Mouse (Mus musculus) kidney, embryonic 15.5 days (tissue): Measurements from ENCODE around the gene Acsm3. TPM values are rescaled to one million over a fixed set of nuclear protein-coding genes. Genes with fewer than 3 reads are reported as not detected.

Source experiments
- ATAC-seq: fragments of 200-750 bp; cut with Nextera tagmentation; replicated peaks from 2 replicates; pipeline ENCODE4 v1.8.0; 2017; ENCODE audit warnings: moderate TSS enrichment; ENCODE audit not compliant: low FRiP score
- H3K27ac ChIP-seq: fragments of 300-500 bp; sonication (generic); 2 replicates; pipeline ENCODE4 v1.5.1; 2015; ENCODE audit warnings: mild to moderate bottlenecking, inconsistent platforms
- H3K27me3 ChIP-seq: fragments of 300-500 bp; sonication (generic); 2 replicates; pipeline ENCODE4 v1.6.1; 2015; ENCODE audit warnings: inconsistent platforms
- H3K36me3 ChIP-seq: fragments of 300-500 bp; sonication (generic); 2 replicates; pipeline ENCODE4 v1.6.1; 2015; ENCODE audit warnings: inconsistent platforms
- H3K4me1 ChIP-seq: fragments of 300-500 bp; sonication (generic); 2 replicates; pipeline ENCODE4 v1.6.1; 2015; ENCODE audit warnings: inconsistent platforms
- H3K4me2 ChIP-seq: fragments of 300-500 bp; sonication (generic); 2 replicates; pipeline ENCODE4 v1.6.1; 2015; ENCODE audit warnings: moderate library complexity, mild to moderate bottlenecking, inconsistent platforms
- H3K4me3 ChIP-seq: fragments of 300-500 bp; sonication (generic); replicated peaks from 2 replicates; pipeline ENCODE4 v1.5.1; 2015; ENCODE audit warnings: mild to moderate bottlenecking, inconsistent platforms
- H3K9ac ChIP-seq: fragments of 300-500 bp; sonication (generic); 2 replicates; pipeline ENCODE4 v1.6.1; 2015; ENCODE audit warnings: mild to moderate bottlenecking, inconsistent platforms
- H3K9me3 ChIP-seq: fragments of 300-500 bp; sonication (generic); replicated peaks from 2 replicates; pipeline ENCODE4 v1.6.1; 2016; ENCODE audit warnings: inconsistent platforms
- WGBS: fragments of 180-500 bp; shearing (Covaris S2); methylation state at CpG from one replicate; pipeline ENCODE4 v1.1.7; 2015; ENCODE audit warnings: mixed read lengths; 5-methylcytosine and 5-hydroxymethylcytosine counted together
- polyA plus RNA-seq: library from polyadenylated mRNA; unstranded; fragments of >200 nt; fragmentation: Nextera tagmentation; extraction: Ambion mirVana; gene quantifications from 2 replicates; pipeline ENCODE4 v1.2.1, GENCODE M21; 2015

Acsm3 gene
- polyA plus RNA-seq, 1 experiment from 2014 or later, result 0.61 TPM

- H3K27ac ChIP-seq, result no peak overlapping the region
- no peak for ATAC-seq
- H3K4me3 ChIP-seq, result no peak overlapping the region
- 93% methylated on average over 5 of the region's 5 CpGs for WGBS
- no peak overlapping the region for H3K9ac ChIP-seq
- no peaks in the 10 kb centered on the region for H3K9me3 ChIP-seq
- no peaks in the 10 kb centered on the region for H3K27me3 ChIP-seq
- H3K4me2 ChIP-seq, result no peak overlapping the region
- H3K36me3 ChIP-seq, result peaks cover 65% of the 10 kb centered on the region
- H3K4me1 ChIP-seq, result no peaks in the 10 kb centered on the region
Measured at GRCm38 (mm10) chr7:119807396-119807795, 46.7 kb downstream of the Acsm3 start.

GRCm38 (mm10) chr7:119808723-119809122, 48.0 kb downstream of the Acsm3 start:
- Histone ChIP-seq H3K4me2 (no peak overlapping the region), H3K36me3 (peaks cover 72% of the 10 kb centered on the region), H3K27me3 (no peaks in the 10 kb centered on the region), H3K4me1 (no peaks in the 10 kb centered on the region), H3K9ac (no peak overlapping the region), H3K9me3 (no peaks in the 10 kb centered on the region), H3K4me3 (no peak overlapping the region), H3K27ac (no peak overlapping the region)
- 92% methylated on average over 3 of the region's 3 CpGs for WGBS
- ATAC-seq, result no peak

GRCm38 (mm10) chr7:119835371-119835770, 74.6 kb downstream of the Acsm3 start:
- peaks cover 36% of the 10 kb centered on the region for H3K36me3 ChIP-seq

GRCm38 (mm10) chr7:119835996-119836777, 75.5 kb downstream of the Acsm3 start:
- Histone ChIP-seq H3K4me2 (no peak overlapping the region), H3K9ac (no peak overlapping the region), H3K27ac (no peak overlapping the region), H3K9me3 (no peaks in the 10 kb centered on the region), H3K36me3 (peaks cover 36% of the 10 kb centered on the region), H3K4me1 (no peaks in the 10 kb centered on the region), H3K4me3 (no peak overlapping the region), H3K27me3 (no peaks in the 10 kb centered on the region)
- WGBS, result 94% methylated on average over 4 of the region's 4 CpGs
- ATAC-seq, result no peak

More at GRCm38 (mm10) chr7:119835371-119835770, 74.6 kb downstream of the Acsm3 start:
- H3K4me2 ChIP-seq, result no peak overlapping the region
- H3K9me3 ChIP-seq, result no peaks in the 10 kb centered on the region
- no peak overlapping the region for H3K27ac ChIP-seq
- H3K9ac ChIP-seq, result no peak overlapping the region
- no peak for ATAC-seq
- H3K4me1 ChIP-seq, result no peaks in the 10 kb centered on the region
- WGBS, result 94% methylated on average over 1 of the region's 1 CpGs
- no peak overlapping the region for H3K4me3 ChIP-seq
- no peaks in the 10 kb centered on the region for H3K27me3 ChIP-seq

Other genes starting within 250 kb of the Acsm3 start
- gene Acsm5, start 241.5 kb upstream of the Acsm3 start, polyA plus RNA-seq, result 0.64 and 1.0 TPM in 2 replicates
- 0.06 and 0.10 TPM in 2 replicates for gene Pdilt, start 237.4 kb upstream of the Acsm3 start, polyA plus RNA-seq
- gene Acsm2, start 206.6 kb upstream of the Acsm3 start, polyA plus RNA-seq, result 26.0 and 29.4 TPM in 2 replicates
- 2.1 and 2.6 TPM in 2 replicates for gene Acsm1, start 153.9 kb upstream of the Acsm3 start, polyA plus RNA-seq
- gene Acsm4, start 70.9 kb upstream of the Acsm3 start, polyA plus RNA-seq, result not detected in 2 replicates
- gene Thumpd1, start 40.1 kb upstream of the Acsm3 start, polyA plus RNA-seq, result 77.0 and 80.1 TPM in 2 replicates
- gene Rexo5, start 33.1 kb downstream of the Acsm3 start, polyA plus RNA-seq, result 21.1 and 29.9 TPM in 2 replicates
- 24.8 and 26.1 TPM in 2 replicates for gene Eri2, start 33.1 kb downstream of the Acsm3 start, polyA plus RNA-seq
- 6.9 and 8.1 TPM in 2 replicates for gene Lyrm1, start 134.9 kb downstream of the Acsm3 start, polyA plus RNA-seq
- 9.9 and 10.5 TPM in 2 replicates for gene Dcun1d3, start 135.4 kb downstream of the Acsm3 start, polyA plus RNA-seq